Mouse (Mus musculus): ENCODE measurements around the gene Aqp1. TPM values are rescaled to one million over a fixed set of nuclear protein-coding genes. Genes with fewer than 3 reads are reported as not detected.
A peak's percentile ranks its signal among the peaks of the same experiment; 100 is the strongest.

Aqp1 gene
- polyA plus RNA-seq, 1 experiment: 0.60 TPM

- Histone ChIP-seq H3K9ac (ENCODE audit: low read depth, poor library complexity, severe bottlenecking) (no peak overlapping the region), H3K27me3 (ENCODE audit: control insufficient read depth, insufficient read depth, low read length, poor library complexity, severe bottlenecking) (no peaks in the 10 kb centered on the region), H3K9me3 (replicated peaks; ENCODE audit: control insufficient read depth, insufficient read depth, low read length, poor library complexity, severe bottlenecking) (no peaks in the 10 kb centered on the region), H3K4me3 (ENCODE audit: low read depth, low read length) (no peak overlapping the region), H3K36me3 (ENCODE audit: control insufficient read depth, insufficient read depth, low read length, poor library complexity, severe bottlenecking) (no peaks in the 10 kb centered on the region), H3K27ac (ENCODE audit: insufficient read depth, low read length) (no peak overlapping the region), H3K4me1 (ENCODE audit: control insufficient read depth, insufficient read depth, low read length) (no peaks in the 10 kb centered on the region)
- TF ChIP-seq CTCF (IDR thresholded peaks at IDR 0.05; ENCODE audit: low read depth, low read length) (no peak), EP300 (IDR thresholded peaks at IDR 0.05; ENCODE audit: insufficient read depth, low read depth, low read length) (no peak), POLR2A (IDR thresholded peaks at IDR 0.05; ENCODE audit: insufficient read depth, low read length) (no peak)
Observed at GRCm38 (mm10) chr6:55370831-55371230, 34.6 kb downstream of the Aqp1 start.

- no peak within 1 kb of the TSS for H3K27ac ChIP-seq (ENCODE audit: insufficient read depth, low read length)
- H3K4me1 ChIP-seq (ENCODE audit: control insufficient read depth, insufficient read depth, low read length): no peaks in the 10 kb centered on the region
- H3K9ac ChIP-seq (ENCODE audit: low read depth, poor library complexity, severe bottlenecking): no peak within 1 kb of the TSS
- no peaks in the 10 kb centered on the region for H3K9me3 ChIP-seq (replicated peaks; ENCODE audit: control insufficient read depth, insufficient read depth, low read length, poor library complexity, severe bottlenecking)
- H3K36me3 ChIP-seq (ENCODE audit: control insufficient read depth, insufficient read depth, low read length, poor library complexity, severe bottlenecking): no peaks in the 10 kb centered on the region
- TF ChIP-seq POLR2A (IDR thresholded peaks at IDR 0.05; ENCODE audit: insufficient read depth, low read length) (no peak), CTCF (IDR thresholded peaks at IDR 0.05; ENCODE audit: low read depth, low read length) (no peak), EP300 (IDR thresholded peaks at IDR 0.05; ENCODE audit: insufficient read depth, low read depth, low read length) (no peak)
- no peaks in the 10 kb centered on the region for H3K27me3 ChIP-seq (ENCODE audit: control insufficient read depth, insufficient read depth, low read length, poor library complexity, severe bottlenecking)
- no peak within 1 kb of the TSS for H3K4me3 ChIP-seq (ENCODE audit: low read depth, low read length)
Observed at GRCm38 (mm10) chr6:55376076-55376475, 39.8 kb downstream of the Aqp1 start, which contains the start of gene Ghrhr. Gene Ghrhr (plus strand): TSS chr6:55376295.

DNA sequence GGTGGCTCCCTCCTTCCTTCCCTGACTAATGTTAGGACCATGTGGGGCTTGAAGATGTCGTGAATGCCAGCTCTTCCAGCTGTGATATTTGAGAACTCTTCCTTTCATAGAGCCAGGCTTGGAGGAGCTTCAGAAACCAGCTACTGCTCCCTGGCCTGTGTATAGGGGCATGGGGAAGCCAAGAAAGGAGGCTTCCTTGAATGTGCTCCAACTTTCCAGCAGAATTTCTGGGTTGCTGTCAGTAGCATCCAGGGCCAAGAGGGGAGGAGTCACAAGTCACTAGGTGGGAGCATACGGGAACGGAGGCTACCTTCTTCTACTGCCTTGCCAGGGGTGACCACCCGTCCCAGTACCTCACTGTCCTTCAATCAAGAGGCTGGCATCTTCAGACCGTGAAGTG, 40.3 kb downstream of the Aqp1 start:
- Histone ChIP-seq H3K9me3 (replicated peaks; ENCODE audit: control insufficient read depth, insufficient read depth, low read length, poor library complexity, severe bottlenecking) (no peaks in the 10 kb centered on the region), H3K9ac (ENCODE audit: low read depth, poor library complexity, severe bottlenecking) (no peak overlapping the region), H3K27ac (ENCODE audit: insufficient read depth, low read length) (no peak overlapping the region), H3K4me3 (ENCODE audit: low read depth, low read length) (no peak overlapping the region), H3K27me3 (ENCODE audit: control insufficient read depth, insufficient read depth, low read length, poor library complexity, severe bottlenecking) (no peaks in the 10 kb centered on the region), H3K4me1 (ENCODE audit: control insufficient read depth, insufficient read depth, low read length) (no peaks in the 10 kb centered on the region), H3K36me3 (ENCODE audit: control insufficient read depth, insufficient read depth, low read length, poor library complexity, severe bottlenecking) (no peaks in the 10 kb centered on the region)
- no peak for TF ChIP-seq EP300 (IDR thresholded peaks at IDR 0.05; ENCODE audit: insufficient read depth, low read depth, low read length)
- TF ChIP-seq CTCF (IDR thresholded peaks at IDR 0.05; ENCODE audit: low read depth, low read length): no peak
- no peak for TF ChIP-seq POLR2A (IDR thresholded peaks at IDR 0.05; ENCODE audit: insufficient read depth, low read length)

GRCm38 (mm10) chr6:55377461-55377860, 41.2 kb downstream of the Aqp1 start:
- H3K4me3 ChIP-seq (ENCODE audit: low read depth, low read length): no peak overlapping the region

DNA sequence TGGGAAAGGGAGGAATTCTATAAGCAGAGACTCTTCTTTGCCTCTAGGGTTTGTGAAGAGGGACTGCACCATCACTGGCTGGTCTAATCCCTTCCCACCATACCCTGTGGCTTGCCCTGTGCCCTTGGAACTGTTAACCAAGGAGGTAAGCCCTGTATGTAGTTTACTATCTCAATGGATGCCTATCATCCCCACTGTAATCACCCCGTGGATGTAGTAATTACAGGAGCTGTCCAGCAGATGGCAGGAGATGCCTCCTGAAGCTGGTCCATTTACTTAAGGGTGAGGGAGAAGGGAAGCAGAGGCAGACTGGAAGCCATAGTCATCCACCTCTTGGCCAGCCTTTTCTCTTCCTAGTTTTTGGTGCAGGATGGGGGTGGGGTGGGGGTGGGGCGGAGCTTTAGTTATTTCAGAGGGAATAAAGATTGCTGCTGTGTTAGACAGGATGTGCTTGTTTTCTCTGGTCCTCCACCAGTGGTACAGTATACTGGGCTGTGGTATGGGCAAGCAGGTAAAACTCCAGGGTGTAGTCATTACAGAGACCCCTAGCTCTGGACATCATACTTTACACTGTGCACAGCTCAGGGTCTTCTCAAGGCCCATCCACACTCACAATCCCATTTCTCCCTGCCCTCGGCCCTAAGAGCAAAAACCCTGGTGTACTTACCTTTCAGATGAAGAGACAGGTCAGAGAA, 43.6 kb downstream of the Aqp1 start:
- Histone ChIP-seq H3K4me1 (ENCODE audit: control insufficient read depth, insufficient read depth, low read length) (no peaks in the 10 kb centered on the region), H3K36me3 (ENCODE audit: control insufficient read depth, insufficient read depth, low read length, poor library complexity, severe bottlenecking) (no peaks in the 10 kb centered on the region), H3K9ac (ENCODE audit: low read depth, poor library complexity, severe bottlenecking) (no peak overlapping the region), H3K27ac (ENCODE audit: insufficient read depth, low read length) (no peak overlapping the region), H3K9me3 (replicated peaks; ENCODE audit: control insufficient read depth, insufficient read depth, low read length, poor library complexity, severe bottlenecking) (no peaks in the 10 kb centered on the region), H3K27me3 (ENCODE audit: control insufficient read depth, insufficient read depth, low read length, poor library complexity, severe bottlenecking) (no peaks in the 10 kb centered on the region), H3K4me3 (ENCODE audit: low read depth, low read length) (no peak overlapping the region)
- TF ChIP-seq POLR2A (IDR thresholded peaks at IDR 0.05; ENCODE audit: insufficient read depth, low read length): no peak
- TF ChIP-seq CTCF (IDR thresholded peaks at IDR 0.05; ENCODE audit: low read depth, low read length): peak; percentile 57

More at GRCm38 (mm10) chr6:55377461-55377860, 41.2 kb downstream of the Aqp1 start:
- Histone ChIP-seq H3K27ac (ENCODE audit: insufficient read depth, low read length) (no peak overlapping the region), H3K9ac (ENCODE audit: low read depth, poor library complexity, severe bottlenecking) (no peak overlapping the region), H3K36me3 (ENCODE audit: control insufficient read depth, insufficient read depth, low read length, poor library complexity, severe bottlenecking) (no peaks in the 10 kb centered on the region), H3K27me3 (ENCODE audit: control insufficient read depth, insufficient read depth, low read length, poor library complexity, severe bottlenecking) (no peaks in the 10 kb centered on the region), H3K4me1 (ENCODE audit: control insufficient read depth, insufficient read depth, low read length) (no peaks in the 10 kb centered on the region), H3K9me3 (replicated peaks; ENCODE audit: control insufficient read depth, insufficient read depth, low read length, poor library complexity, severe bottlenecking) (no peaks in the 10 kb centered on the region)
- no peak for TF ChIP-seq EP300 (IDR thresholded peaks at IDR 0.05; ENCODE audit: insufficient read depth, low read depth, low read length)
- no peak for TF ChIP-seq CTCF (IDR thresholded peaks at IDR 0.05; ENCODE audit: low read depth, low read length)
- no peak for TF ChIP-seq POLR2A (IDR thresholded peaks at IDR 0.05; ENCODE audit: insufficient read depth, low read length)

DNA sequence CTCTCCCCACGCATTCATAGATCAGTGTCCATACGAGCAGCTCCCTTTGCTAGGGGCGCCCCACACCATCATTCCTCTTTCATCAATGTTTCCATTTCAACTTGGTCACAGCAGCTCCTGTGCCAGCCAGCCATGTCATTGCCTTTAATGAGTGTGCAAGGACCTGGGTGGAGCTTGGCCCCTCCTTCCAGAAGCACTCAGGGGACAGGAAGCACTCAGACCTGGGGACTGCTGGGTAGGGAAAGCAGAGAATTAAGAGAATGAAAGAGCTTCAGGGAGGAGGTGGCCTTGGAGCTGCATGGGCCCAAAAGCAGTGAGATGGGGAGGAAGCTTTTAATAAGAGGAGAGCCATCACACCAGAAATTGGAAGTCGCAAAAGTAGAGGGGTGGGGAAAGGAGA, 45.7 kb downstream of the Aqp1 start:
- Histone ChIP-seq H3K36me3 (ENCODE audit: control insufficient read depth, insufficient read depth, low read length, poor library complexity, severe bottlenecking) (no peaks in the 10 kb centered on the region), H3K4me3 (ENCODE audit: low read depth, low read length) (no peak overlapping the region), H3K9ac (ENCODE audit: low read depth, poor library complexity, severe bottlenecking) (no peak overlapping the region), H3K9me3 (replicated peaks; ENCODE audit: control insufficient read depth, insufficient read depth, low read length, poor library complexity, severe bottlenecking) (no peaks in the 10 kb centered on the region), H3K4me1 (ENCODE audit: control insufficient read depth, insufficient read depth, low read length) (no peaks in the 10 kb centered on the region), H3K27ac (ENCODE audit: insufficient read depth, low read length) (no peak overlapping the region), H3K27me3 (ENCODE audit: control insufficient read depth, insufficient read depth, low read length, poor library complexity, severe bottlenecking) (no peaks in the 10 kb centered on the region)
- TF ChIP-seq EP300 (IDR thresholded peaks at IDR 0.05; ENCODE audit: insufficient read depth, low read depth, low read length) (no peak), POLR2A (IDR thresholded peaks at IDR 0.05; ENCODE audit: insufficient read depth, low read length) (no peak), CTCF (IDR thresholded peaks at IDR 0.05; ENCODE audit: low read depth, low read length) (no peak)

Data from ES-Bruce4 (cell line).